Mouse (Mus musculus): Measurements from ENCODE around the gene Tmem115.

DNA sequence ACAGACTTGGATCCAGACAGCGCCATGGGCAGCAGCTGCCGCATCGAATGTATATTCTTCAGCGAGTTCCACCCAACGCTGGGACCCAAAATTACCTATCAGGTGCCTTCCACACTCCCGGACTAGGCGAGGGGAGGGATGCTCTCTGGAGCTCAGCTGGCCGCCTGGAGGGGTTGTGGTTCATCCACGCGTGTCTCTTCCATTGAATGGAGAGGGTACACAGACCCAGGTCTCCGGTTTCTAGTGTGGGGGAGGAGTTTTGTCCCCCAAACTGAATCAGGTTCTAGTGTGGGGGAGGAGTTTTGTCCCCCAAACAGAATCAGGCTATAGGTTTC, 8.6 kb downstream of the Tmem115 start:
- TF ChIP-seq CTCF (IDR thresholded peaks at IDR 0.05; ENCODE audit: low read depth) (no peak), EP300 (optimal IDR thresholded peaks at IDR 0.05) (no peak)
